Comparison of ENCODE assay signal across 19 mouse cellular contexts in the genomic region with DNA sequence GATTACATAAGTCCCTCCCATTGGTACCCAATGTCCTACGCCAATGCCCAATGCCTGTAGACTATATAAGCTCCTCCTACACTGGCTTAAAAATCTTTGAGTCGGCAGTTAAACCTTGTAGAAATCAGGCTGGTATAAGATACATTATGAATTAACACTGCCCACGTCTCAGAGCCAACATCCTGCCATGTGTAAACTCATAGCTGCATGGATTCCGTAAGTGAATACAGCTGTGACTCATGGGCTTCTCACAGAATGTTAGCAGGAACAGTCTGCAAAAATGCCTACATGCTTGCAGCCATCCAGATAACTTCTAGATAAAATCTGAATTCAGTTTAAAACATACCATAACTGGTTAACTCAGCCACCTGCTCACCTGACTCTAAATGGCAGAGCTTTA. TPM values are rescaled to one million over a fixed set of nuclear protein-coding genes. Genes with fewer than 3 reads are reported as not detected.
DNase-seq lines count a peak whose midpoint lies in the region; ATAC-seq and TF ChIP-seq lines count a peak whose summit lies in the region.
"Had no signal": no experiment of that assay in that cellular context is flagged by ENCODE, and none has a peak within 500 bp of the region (broad histone marks: within the 10 kb centered on the region; RNA-seq: fewer than 3 reads in every experiment).

No protein-coding gene starts in this region.

- WGBS in forebrain, embryonic 13.5 days, result 91% methylated on average over 4 of the region's 4 CpGs
- WGBS in forebrain, embryonic 12.5 days, result 83% methylated on average over 4 of the region's 4 CpGs
- 74% methylated on average over 4 of the region's 4 CpGs for WGBS in heart, embryonic 16.5 days
- WGBS in lung, adult 2 months, result 83% methylated on average over 4 of the region's 4 CpGs
- WGBS in lung, postnatal 0 days, result 80% methylated on average over 4 of the region's 4 CpGs

- H3K9ac ChIP-seq in forebrain, embryonic 13.5 days, result no peak overlapping the region
- no peak overlapping the region for H3K9ac ChIP-seq in forebrain, embryonic 12.5 days
- H3K9ac ChIP-seq in heart, embryonic 16.5 days (ENCODE audit: low read length), result no peak overlapping the region
- H3K9ac ChIP-seq in lung, postnatal 0 days (replicated peaks; ENCODE audit: low read depth), result no peak overlapping the region
- H3K9ac ChIP-seq: embryonic facial prominence, embryonic 12.5 days; hindbrain, embryonic 14.5 days; limb, embryonic 12.5 days; liver, embryonic 15.5 days had no signal

- no peak overlapping the region for H3K4me2 ChIP-seq in forebrain, embryonic 13.5 days
- H3K4me2 ChIP-seq in forebrain, embryonic 12.5 days, result no peak overlapping the region
- H3K4me2 ChIP-seq in heart, embryonic 16.5 days (ENCODE audit: low read depth, low read length), result no peak overlapping the region
- H3K4me2 ChIP-seq in lung, postnatal 0 days (replicated peaks; ENCODE audit: low read depth, low read length), result no peak overlapping the region
- H3K4me2 ChIP-seq: embryonic facial prominence, embryonic 12.5 days; hindbrain, embryonic 14.5 days; limb, embryonic 12.5 days; liver, embryonic 15.5 days; midbrain, embryonic 11.5 days had no signal

- no peak for TF ChIP-seq CTCF in lung, adult 2 months (IDR thresholded peaks at IDR 0.05; ENCODE audit: insufficient read depth, low read length)
- no peak for TF ChIP-seq CTCF in lung, postnatal 0 days (IDR thresholded peaks at IDR 0.05)

- no peaks in the 10 kb centered on the region for H3K27me3 ChIP-seq in forebrain, embryonic 13.5 days
- no peaks in the 10 kb centered on the region for H3K27me3 ChIP-seq in forebrain, embryonic 12.5 days
- H3K27me3 ChIP-seq in heart, embryonic 16.5 days (ENCODE audit: control insufficient read depth, insufficient read depth, low read length), result no peaks in the 10 kb centered on the region
- H3K27me3 ChIP-seq in lung, postnatal 0 days (replicated peaks; ENCODE audit: insufficient read depth, low read length), result no peaks in the 10 kb centered on the region
- H3K27me3 ChIP-seq: embryonic facial prominence, embryonic 12.5 days; limb, embryonic 12.5 days; liver, embryonic 15.5 days had no signal

- ATAC-seq in forebrain, embryonic 13.5 days, result no peak
- ATAC-seq in forebrain, embryonic 12.5 days (ENCODE audit: low FRiP score), result no peak
- no peak for ATAC-seq in heart, embryonic 16.5 days (replicated peaks; ENCODE audit: extremely low read depth, insufficient read depth, low FRiP score)
- ATAC-seq in lung, postnatal 0 days, result no peak
- ATAC-seq: forebrain, embryonic 16.5 days had no signal

- no peaks in the 10 kb centered on the region; the same call in 1 of the 2 replicates for H3K36me3 ChIP-seq in forebrain, embryonic 13.5 days (ENCODE audit: poor library complexity, severe bottlenecking)
- H3K36me3 ChIP-seq in forebrain, embryonic 12.5 days (replicated peaks), result no peaks in the 10 kb centered on the region
- no peaks in the 10 kb centered on the region for H3K36me3 ChIP-seq in heart, embryonic 16.5 days (ENCODE audit: control insufficient read depth, insufficient read depth)
- H3K36me3 ChIP-seq in lung, postnatal 0 days (ENCODE audit: insufficient read depth, low read length), result no peaks in the 10 kb centered on the region
- H3K36me3 ChIP-seq: embryonic facial prominence, embryonic 12.5 days; liver, embryonic 15.5 days had no signal

- no peak for DNase-seq in heart, postnatal 4 days
- DNase-seq in thymus, postnatal 0 days (ENCODE audit: low spot score), result peak; percentile 24
- DNase-seq in thymus, postnatal 4 days, result no peak
- DNase-seq in lung, adult 2 months, result no peak
- no peak for DNase-seq in lung, postnatal 0 days (ENCODE audit: low spot score)
- DNase-seq: adrenal gland, postnatal 10 days; cerebellum, postnatal 25 days; kidney, adult 11 months; kidney, postnatal 36 days had no signal

- no peak for TF ChIP-seq EP300 in lung, postnatal 0 days (IDR thresholded peaks at IDR 0.05)

- no peak overlapping the region for H3K4me3 ChIP-seq in forebrain, embryonic 13.5 days
- no peak overlapping the region for H3K4me3 ChIP-seq in forebrain, embryonic 12.5 days (replicated peaks)
- H3K4me3 ChIP-seq in heart, embryonic 16.5 days (ENCODE audit: low read length), result no peak overlapping the region
- H3K4me3 ChIP-seq in lung, adult 2 months (replicated peaks; ENCODE audit: extremely low read depth, low read depth, low read length), result no peak overlapping the region
- H3K4me3 ChIP-seq in lung, postnatal 0 days (ENCODE audit: low read depth, low read length), result no peak overlapping the region
- H3K4me3 ChIP-seq: embryonic facial prominence, embryonic 12.5 days; limb, embryonic 12.5 days; liver, embryonic 15.5 days had no signal

- TF ChIP-seq POLR2A in lung, adult 2 months (IDR thresholded peaks at IDR 0.05; ENCODE audit: borderline replicate concordance, extremely low read depth, low read depth, low read length), result no peak

- H3K4me1 ChIP-seq in forebrain, embryonic 13.5 days, result peaks cover 33% of the 10 kb centered on the region
- H3K4me1 ChIP-seq in forebrain, embryonic 12.5 days, result peaks cover 35% of the 10 kb centered on the region
- H3K4me1 ChIP-seq in heart, embryonic 16.5 days (ENCODE audit: control insufficient read depth, insufficient read depth, low read length), result peaks cover 8% of the 10 kb centered on the region
- no peaks in the 10 kb centered on the region for H3K4me1 ChIP-seq in lung, adult 2 months (ENCODE audit: control insufficient read depth, insufficient read depth, low read length)
- no peaks in the 10 kb centered on the region for H3K4me1 ChIP-seq in lung, postnatal 0 days (ENCODE audit: insufficient read depth, low read depth, low read length)
- H3K4me1 ChIP-seq: liver, embryonic 15.5 days had no signal

- H3K9me3 ChIP-seq in forebrain, embryonic 13.5 days (replicated peaks), result no peaks in the 10 kb centered on the region
- H3K9me3 ChIP-seq in forebrain, embryonic 12.5 days, result no peaks in the 10 kb centered on the region
- no peaks in the 10 kb centered on the region for H3K9me3 ChIP-seq in heart, embryonic 16.5 days (replicated peaks; ENCODE audit: control insufficient read depth, low read length)
- H3K9me3 ChIP-seq in lung, postnatal 0 days (ENCODE audit: low read length), result no peaks in the 10 kb centered on the region
- H3K9me3 ChIP-seq: embryonic facial prominence, embryonic 12.5 days; limb, embryonic 12.5 days; liver, embryonic 15.5 days had no signal

- H3K27ac ChIP-seq in forebrain, embryonic 13.5 days, result 0 out of 2 replicates have a peak overlapping the region, but pooled peaks have one; percentile 35
- H3K27ac ChIP-seq in forebrain, embryonic 12.5 days, result no peak overlapping the region
- H3K27ac ChIP-seq in heart, embryonic 16.5 days (ENCODE audit: low read length), result peak overlapping the region; percentile 48
- no peak overlapping the region for H3K27ac ChIP-seq in lung, postnatal 0 days (ENCODE audit: low read length)
- H3K27ac ChIP-seq: embryonic facial prominence, embryonic 12.5 days; limb, embryonic 12.5 days; liver, embryonic 15.5 days had no signal

RNA-seq across cellular contexts. Expression of a gene that starts 50.2 kb away (rescaled TPM):
- polyA plus RNA-seq in forebrain, embryonic 13.5 days (2015; fragmentation: Nextera tagmentation; extraction: Ambion mirVana), result 9.0 and 9.3 TPM in 2 replicates
- polyA plus RNA-seq in forebrain, embryonic 12.5 days (2016; fragmentation: Nextera tagmentation; extraction: Ambion mirVana), result 8.0 and 8.9 TPM in 2 replicates
- polyA plus RNA-seq in heart, embryonic 16.5 days (2015; fragmentation: Nextera tagmentation; extraction: Ambion mirVana), result 1.9 and 2.0 TPM in 2 replicates
- 10 to 100 TPM; 12.2 to 13.0 TPM for total RNA-seq in heart, postnatal 4 days (2021)
- 0.17 and 0.22 TPM in 2 replicates for polyA plus RNA-seq in thymus, postnatal 0 days (2015; fragmentation: Nextera tagmentation; extraction: Ambion mirVana)
- 0.75 and 1.2 TPM in 2 replicates for polyA plus RNA-seq in lung, adult 2 months (2012; rRNA removed)
- 0.27 and 0.31 TPM in 2 replicates for polyA plus RNA-seq in lung, postnatal 0 days (2015; fragmentation: Nextera tagmentation; extraction: Ambion mirVana)
- total RNA-seq: granulocyte monocyte progenitor cell, adult 5-6 weeks had no signal

RNA-seq across cellular contexts. Expression of a gene that starts 50.3 kb away (rescaled TPM):
- polyA plus RNA-seq in forebrain, embryonic 13.5 days (2015; fragmentation: Nextera tagmentation; extraction: Ambion mirVana), result 1.7 and 2.2 TPM in 2 replicates
- polyA plus RNA-seq in forebrain, embryonic 12.5 days (2016; fragmentation: Nextera tagmentation; extraction: Ambion mirVana), result 1.4 and 2.3 TPM in 2 replicates
- polyA plus RNA-seq in heart, embryonic 16.5 days (2015; fragmentation: Nextera tagmentation; extraction: Ambion mirVana), result 0.69 and 0.92 TPM in 2 replicates
- total RNA-seq in heart, postnatal 4 days (2021), result 1 to 10 TPM; 1.0 to 1.1 TPM
- 0.12 and 0.15 TPM in 2 replicates for polyA plus RNA-seq in thymus, postnatal 0 days (2015; fragmentation: Nextera tagmentation; extraction: Ambion mirVana)
- polyA plus RNA-seq in lung, adult 2 months (2012; rRNA removed), result 0.18 and 0.36 TPM in 2 replicates
- 0.16 TPM in 1 of 2 replicates, not detected in the other for polyA plus RNA-seq in lung, postnatal 0 days (2015; fragmentation: Nextera tagmentation; extraction: Ambion mirVana)
- total RNA-seq: granulocyte monocyte progenitor cell, adult 5-6 weeks had no signal
- polyA plus RNA-seq: liver, embryonic 15.5 days had no signal

Comparison
In these comparisons a context has a peak if more than half of its experiments do, and no peak if none do; other contexts are left out.
1. H3K27ac ChIP-seq: peak in forebrain, embryonic 13.5 days (single experiment) and heart, embryonic 16.5 days (single experiment); none in forebrain, embryonic 12.5 days (single experiment) and lung, postnatal 0 days (single experiment).